Mouse (Mus musculus) bone marrow, adult 2 months (tissue): ENCODE results near the gene Larp1.

Experiments
- CTCF ChIP-seq: fragments of 200-500 bp; IDR thresholded peaks from 2 replicates; pipeline ENCODE4 v1.5.1; 2011; ENCODE audit warnings: low read length, control low read depth; ENCODE audit not compliant: control insufficient read depth, insufficient read depth
- POLR2A ChIP-seq: fragments of 200-500 bp; IDR thresholded peaks from 2 replicates; pipeline ENCODE4 v1.6.1; 2011; ENCODE audit warnings: low read depth, mild to moderate bottlenecking, control low read depth, low read length, borderline replicate concordance; ENCODE audit not compliant: control insufficient read depth

GRCm38 (mm10) chr11:58102146-58102545, 93.3 kb downstream of the Larp1 start:
- TF ChIP-seq CTCF (no peak), POLR2A (no peak)
